Mouse (Mus musculus) thymus, postnatal 0 days (tissue): ENCODE results near the gene Dcp1b. TPM values are rescaled to one million over a fixed set of nuclear protein-coding genes. Genes with fewer than 3 reads are reported as not detected.
"Not testable (repeated sequence)": the region's sequence is repeated elsewhere in the genome, so short reads cannot be mapped to it uniquely, and the experiment has no call there.

ENCODE experiments used
- DNase-seq: peaks from one replicate; pipeline ENCODE4 v3.0.0-alpha.2; 2015; ENCODE audit warnings: low spot score
- polyA plus RNA-seq: library from polyadenylated mRNA; unstranded; fragments of >200 nt; fragmentation: Nextera tagmentation; extraction: Ambion mirVana; gene quantifications from 2 replicates; pipeline ENCODE4 v1.2.1, GENCODE M21; 2015

Gene Dcp1b
- polyA plus RNA-seq, 1 experiment from 2014 or later, result 12.0 TPM

GRCm38 (mm10) chr6:119194601-119195000, 19.5 kb downstream of the Dcp1b start:
- DNase-seq, result no peak

GRCm38 (mm10) chr6:119196382-119197305, 21.6 kb downstream of the Dcp1b start, which contains the start of gene Cacna1c:
Gene Cacna1c, minus strand, starts transcription at chr6:119196418.
- DNase-seq, result no peak

GRCm38 (mm10) chr6:119198534-119199273, 23.7 kb downstream of the Dcp1b start:
- peak; percentile 15 for DNase-seq

GRCm38 (mm10) chr6:119199274-119199879, 24.3 kb downstream of the Dcp1b start:
- DNase-seq, result no peak

- no peak for DNase-seq
Measured at GRCm38 (mm10) chr6:119200362-119200761, 25.3 kb downstream of the Dcp1b start.

- no peak for DNase-seq
Measured at GRCm38 (mm10) chr6:119201575-119201974, 26.5 kb downstream of the Dcp1b start.

- no peak for DNase-seq
Measured at GRCm38 (mm10) chr6:119204286-119204685, 29.2 kb downstream of the Dcp1b start.

- no peak for DNase-seq
Measured at GRCm38 (mm10) chr6:119204915-119205314, 29.9 kb downstream of the Dcp1b start.

- DNase-seq, result not testable (repeated sequence)
Measured at GRCm38 (mm10) chr6:119206006-119206405, 31.0 kb downstream of the Dcp1b start.

- no peak for DNase-seq
Measured at GRCm38 (mm10) chr6:119213375-119213774, 38.3 kb downstream of the Dcp1b start.

GRCm38 (mm10) chr6:119214190-119214589, 39.1 kb downstream of the Dcp1b start:
- no peak for DNase-seq

GRCm38 (mm10) chr6:119215040-119215613, 40.1 kb downstream of the Dcp1b start:
- DNase-seq, result no peak

- no peak for DNase-seq
Measured at GRCm38 (mm10) chr6:119217661-119218060, 42.6 kb downstream of the Dcp1b start.

GRCm38 (mm10) chr6:119218591-119218990, 43.5 kb downstream of the Dcp1b start:
- DNase-seq, result no peak

- no peak for DNase-seq
Measured at GRCm38 (mm10) chr6:119219237-119219870, 44.3 kb downstream of the Dcp1b start.

GRCm38 (mm10) chr6:119220297-119220696, 45.2 kb downstream of the Dcp1b start:
- peak; percentile 63 for DNase-seq

- no peak for DNase-seq
Measured at GRCm38 (mm10) chr6:119224451-119225195, 49.6 kb downstream of the Dcp1b start.

GRCm38 (mm10) chr6:119225226-119225625, 50.2 kb downstream of the Dcp1b start:
- DNase-seq, result no peak

GRCm38 (mm10) chr6:119225731-119226130, 50.7 kb downstream of the Dcp1b start:
- DNase-seq, result no peak

- no peak for DNase-seq
Measured at GRCm38 (mm10) chr6:119227001-119227400, 51.9 kb downstream of the Dcp1b start.
